Mouse (Mus musculus): Measurements from ENCODE around the gene Srsf2.
"Not testable (repeated sequence)": the region's sequence is repeated elsewhere in the genome, so short reads cannot be mapped to it uniquely, and the experiment has no call there.

The Srsf2 gene

GRCm38 (mm10) chr11:116852291-116852890 is 503 bp downstream of the Srsf2 start, which contains the start of gene Mfsd11:
Mfsd11 (plus strand) TSS chr11:116852440.
- DNase-seq = peak; percentile 84

- DNase-seq = no peak
These were observed 1.2 kb downstream of the Srsf2 start for GRCm38 (mm10) chr11:116851576-116852290.

- DNase-seq = no peak
These were observed 1.9 kb downstream of the Srsf2 start for GRCm38 (mm10) chr11:116850833-116851477.

- no peak for DNase-seq
These were observed 2.8 kb downstream of the Srsf2 start for GRCm38 (mm10) chr11:116850085-116850484.

- DNase-seq = no peak
These were observed 3.3 kb downstream of the Srsf2 start for GRCm38 (mm10) chr11:116849587-116849986.

GRCm38 (mm10) chr11:116848877-116849178 is 4.1 kb downstream of the Srsf2 start:
- not testable (repeated sequence) for DNase-seq

GRCm38 (mm10) chr11:116848086-116848876 is 4.6 kb downstream of the Srsf2 start:
- DNase-seq = no peak

- DNase-seq = no peak
These were observed 5.5 kb downstream of the Srsf2 start for GRCm38 (mm10) chr11:116847187-116848085.

GRCm38 (mm10) chr11:116846593-116847181 is 6.2 kb downstream of the Srsf2 start:
- DNase-seq = no peak

GRCm38 (mm10) chr11:116843261-116844233 is 9.3 kb downstream of the Srsf2 start, which contains the start of the genes Mettl23 and Jmjd6:
Mettl23 (plus strand) TSS chr11:116843278.
Jmjd6 (minus strand) TSS chr11:116843449.
- DNase-seq = peak; percentile 96

GRCm38 (mm10) chr11:116842531-116843260 is 10.2 kb downstream of the Srsf2 start:
- peak; percentile 63 for DNase-seq

- no peak for DNase-seq
These were observed 12.1 kb downstream of the Srsf2 start for GRCm38 (mm10) chr11:116840748-116841147.

GRCm38 (mm10) chr11:116839601-116840000 is 13.3 kb downstream of the Srsf2 start:
- no peak for DNase-seq

- DNase-seq = no peak
These were observed 14.0 kb downstream of the Srsf2 start for GRCm38 (mm10) chr11:116838936-116839335.

GRCm38 (mm10) chr11:116837441-116837840 is 15.5 kb downstream of the Srsf2 start:
- no peak for DNase-seq

- DNase-seq = no peak
These were observed 16.6 kb downstream of the Srsf2 start for GRCm38 (mm10) chr11:116836283-116836682.

- no peak for DNase-seq
These were observed 17.9 kb downstream of the Srsf2 start for GRCm38 (mm10) chr11:116834954-116835353.

GRCm38 (mm10) chr11:116832172-116832685 is 20.7 kb downstream of the Srsf2 start:
- DNase-seq = no peak

GRCm38 (mm10) chr11:116827534-116828165 is 25.2 kb downstream of the Srsf2 start, which contains the start of gene Mxra7:
Mxra7 (minus strand) TSS chr11:116828046.
- peak; percentile 90 for DNase-seq

Measured in lung, postnatal 14 days (tissue).